Mouse (Mus musculus) ES-Bruce4 (cell line): ENCODE results near the gene N6amt1.

Experiments used
- CTCF ChIP-seq: IDR thresholded peaks from one replicate; pipeline ENCODE4 v1.8.1; 2011; ENCODE audit warnings: low read depth, low read length
- POLR2A ChIP-seq: IDR thresholded peaks from one replicate; pipeline ENCODE4 v1.8.1; 2011; ENCODE audit warnings: low read length; ENCODE audit not compliant: insufficient read depth

GRCm38 (mm10) chr16:87354075-87354583 is at the start of gene N6amt1:
- no peak for TF ChIP-seq POLR2A
- no peak for TF ChIP-seq CTCF
